Mouse (Mus musculus): ENCODE data around the gene Anapc16. TPM values are rescaled to one million over a fixed set of nuclear protein-coding genes. Genes with fewer than 3 reads are reported as not detected.
"Not testable (repeated sequence)": the region's sequence is repeated elsewhere in the genome, so short reads cannot be mapped to it uniquely, and the experiment has no call there.

Anapc16 gene
- polyA plus RNA-seq, 1 experiment from 2014 or later: 109 TPM

GRCm38 (mm10) chr10:60028181-60028580 is 25.2 kb upstream of the Anapc16 start:
- Histone ChIP-seq H3K9me3 (no peaks in the 10 kb centered on the region), H3K4me3 (no peak overlapping the region), H3K27ac (no peak overlapping the region), H3K4me1 (peaks cover 27% of the 10 kb centered on the region), H3K9ac (no peak overlapping the region), H3K4me2 (no peak overlapping the region), H3K27me3 (no peaks in the 10 kb centered on the region), H3K36me3 (no peaks in the 10 kb centered on the region)
- 57% methylated on average over 7 of the region's 7 CpGs for WGBS
- no peak for ATAC-seq (ENCODE audit: borderline replicate concordance, extremely low read depth, low FRiP score, low TSS enrichment)

GRCm38 (mm10) chr10:60027619-60028084 is 24.7 kb upstream of the Anapc16 start:
- Histone ChIP-seq H3K9me3 (no peaks in the 10 kb centered on the region), H3K4me1 (peaks cover 22% of the 10 kb centered on the region), H3K4me3 (no peak overlapping the region), H3K27me3 (no peaks in the 10 kb centered on the region), H3K9ac (no peak overlapping the region), H3K36me3 (0 out of 2 replicates have a peak, but pooled peaks cover 2% of the 10 kb centered on the region), H3K27ac (no peak overlapping the region), H3K4me2 (no peak overlapping the region)
- 26% methylated on average over 2 of the region's 2 CpGs for WGBS
- no peak for ATAC-seq (ENCODE audit: borderline replicate concordance, extremely low read depth, low FRiP score, low TSS enrichment)

GRCm38 (mm10) chr10:60026759-60027395 is 23.9 kb upstream of the Anapc16 start:
- H3K36me3 ChIP-seq: 0 out of 2 replicates have a peak, but pooled peaks cover 5% of the 10 kb centered on the region
- peaks cover 18% of the 10 kb centered on the region for H3K4me1 ChIP-seq
- H3K4me3 ChIP-seq: no peak overlapping the region
- ATAC-seq (ENCODE audit: borderline replicate concordance, extremely low read depth, low FRiP score, low TSS enrichment): no peak
- H3K27me3 ChIP-seq: no peaks in the 10 kb centered on the region
- H3K4me2 ChIP-seq: no peak overlapping the region
- 47% methylated on average over 13 of the region's 13 CpGs for WGBS
- H3K9ac ChIP-seq: no peak overlapping the region
- H3K9me3 ChIP-seq: no peaks in the 10 kb centered on the region
- 0 out of 2 replicates have a peak overlapping the region, but pooled peaks have one; percentile 5 for H3K27ac ChIP-seq

DNA sequence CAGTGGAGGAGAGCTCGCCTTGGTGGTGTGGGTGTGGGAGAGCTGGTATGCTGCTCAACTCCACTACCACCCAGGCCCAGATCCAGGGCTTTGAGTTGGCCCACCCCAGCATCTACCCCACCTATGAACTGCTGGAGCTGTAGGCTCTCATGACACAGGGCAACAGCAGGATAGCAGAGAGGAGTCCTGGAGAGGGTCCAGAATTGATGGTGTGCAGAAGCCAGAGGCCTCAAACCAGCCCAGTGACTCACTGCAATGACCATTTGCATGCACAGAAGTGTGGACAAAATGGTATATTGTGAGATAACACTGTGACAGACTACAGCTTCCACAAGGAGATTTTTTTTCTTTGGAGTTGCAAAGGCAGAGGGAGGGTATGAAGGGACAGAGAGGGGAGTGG is 20.8 kb upstream of the Anapc16 start:
- H3K9me3 ChIP-seq: no peaks in the 10 kb centered on the region

DNA sequence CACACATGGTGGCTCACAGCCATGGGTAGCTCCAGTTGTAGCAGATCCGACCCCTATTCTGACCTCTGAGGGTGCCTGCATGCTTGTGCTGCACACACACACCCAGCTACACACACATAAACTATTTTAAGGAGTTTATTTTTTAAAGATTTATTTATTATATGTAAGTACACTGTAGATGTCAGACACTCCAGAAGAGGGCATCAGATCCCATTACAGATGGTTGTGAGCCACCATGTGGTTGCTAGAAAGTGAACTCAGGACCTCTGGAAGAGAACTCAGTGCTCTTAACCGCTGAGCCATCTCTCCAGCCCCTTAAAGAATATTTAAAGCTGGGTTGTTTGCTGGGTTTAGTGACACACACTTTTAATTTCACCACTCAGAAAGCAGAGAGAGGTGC is 16.4 kb upstream of the Anapc16 start:
- H3K9ac ChIP-seq: no peak overlapping the region
- H3K4me3 ChIP-seq: no peak overlapping the region
- no peak for ATAC-seq (ENCODE audit: borderline replicate concordance, extremely low read depth, low FRiP score, low TSS enrichment)
- no peaks in the 10 kb centered on the region for H3K9me3 ChIP-seq
- H3K4me2 ChIP-seq: no peak overlapping the region
- no peaks in the 10 kb centered on the region for H3K4me1 ChIP-seq
- WGBS: 63% methylated on average over 2 of the region's 2 CpGs
- 0 out of 2 replicates have a peak, but pooled peaks cover 11% of the 10 kb centered on the region for H3K36me3 ChIP-seq
- H3K27me3 ChIP-seq: no peaks in the 10 kb centered on the region
- H3K27ac ChIP-seq: no peak overlapping the region

More for the DNA sequence above, 20.8 kb upstream of the Anapc16 start:
- Histone ChIP-seq H3K9ac (no peak overlapping the region), H3K27me3 (no peaks in the 10 kb centered on the region), H3K36me3 (0 out of 2 replicates have a peak, but pooled peaks cover 5% of the 10 kb centered on the region), H3K4me3 (no peak overlapping the region), H3K27ac (no peak overlapping the region), H3K4me2 (no peak overlapping the region), H3K4me1 (peaks cover 18% of the 10 kb centered on the region)
- no peak for ATAC-seq (ENCODE audit: borderline replicate concordance, extremely low read depth, low FRiP score, low TSS enrichment)
- WGBS: 72% methylated on average over 1 of the region's 1 CpGs

DNA sequence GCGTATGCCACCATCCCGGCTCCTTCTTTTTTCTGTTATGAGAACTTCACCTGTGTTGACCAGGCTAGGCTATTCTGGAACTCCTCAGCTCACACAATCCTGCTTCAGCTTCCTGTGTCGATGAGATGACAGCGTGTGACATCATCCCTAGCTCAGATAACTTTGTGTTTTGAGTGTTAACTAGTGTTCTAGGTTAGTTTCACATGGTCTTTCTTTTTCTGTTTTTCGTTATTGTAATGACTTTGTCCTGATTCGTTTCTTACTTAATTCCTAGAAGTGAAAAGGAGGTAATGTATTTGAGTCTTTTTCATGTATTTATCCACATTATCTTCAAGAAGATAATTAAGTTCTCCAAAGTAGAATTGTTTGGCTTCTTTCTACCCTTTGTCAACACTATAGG is 13.3 kb upstream of the Anapc16 start:
- H3K27ac ChIP-seq: no peak overlapping the region
- H3K4me1 ChIP-seq: no peaks in the 10 kb centered on the region
- ATAC-seq (ENCODE audit: borderline replicate concordance, extremely low read depth, low FRiP score, low TSS enrichment): no peak
- H3K36me3 ChIP-seq: 0 out of 2 replicates have a peak, but pooled peaks cover 9% of the 10 kb centered on the region
- no peak overlapping the region for H3K4me2 ChIP-seq
- 83% methylated on average over 6 of the region's 6 CpGs for WGBS
- no peak overlapping the region for H3K9ac ChIP-seq
- no peaks in the 10 kb centered on the region for H3K27me3 ChIP-seq
- no peaks in the 10 kb centered on the region for H3K9me3 ChIP-seq
- H3K4me3 ChIP-seq: no peak overlapping the region

DNA sequence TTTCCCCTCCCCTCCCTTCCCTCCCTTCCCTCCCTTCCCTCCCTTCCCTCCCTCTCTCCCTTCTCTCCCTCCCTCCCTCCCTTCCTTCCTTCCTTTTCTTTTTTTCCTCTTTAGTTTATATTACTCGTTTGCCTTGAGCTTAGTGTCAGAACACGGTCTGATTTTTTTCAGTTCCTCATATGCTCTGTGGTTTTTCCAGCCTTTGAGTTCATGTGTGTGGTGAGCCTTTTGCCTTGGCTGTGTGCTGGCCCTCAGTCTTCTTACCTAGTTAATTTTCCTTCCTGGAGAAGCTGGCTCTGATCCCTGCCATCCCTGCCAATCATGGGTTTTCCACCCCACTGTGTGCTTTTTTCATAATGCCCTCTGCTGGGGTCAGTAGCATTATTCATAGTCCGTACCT is 6.2 kb upstream of the Anapc16 start:
- H3K4me1 ChIP-seq: no peaks in the 10 kb centered on the region
- no peak overlapping the region for H3K4me3 ChIP-seq
- 0 out of 2 replicates have a peak, but pooled peaks cover 11% of the 10 kb centered on the region for H3K36me3 ChIP-seq
- WGBS: 56% methylated on average over 3 of the region's 3 CpGs
- no peaks in the 10 kb centered on the region for H3K9me3 ChIP-seq
- no peak overlapping the region for H3K27ac ChIP-seq
- no peak overlapping the region for H3K9ac ChIP-seq
- no peak overlapping the region for H3K4me2 ChIP-seq
- H3K27me3 ChIP-seq: no peaks in the 10 kb centered on the region
- no peak for ATAC-seq (ENCODE audit: borderline replicate concordance, extremely low read depth, low FRiP score, low TSS enrichment)

DNA sequence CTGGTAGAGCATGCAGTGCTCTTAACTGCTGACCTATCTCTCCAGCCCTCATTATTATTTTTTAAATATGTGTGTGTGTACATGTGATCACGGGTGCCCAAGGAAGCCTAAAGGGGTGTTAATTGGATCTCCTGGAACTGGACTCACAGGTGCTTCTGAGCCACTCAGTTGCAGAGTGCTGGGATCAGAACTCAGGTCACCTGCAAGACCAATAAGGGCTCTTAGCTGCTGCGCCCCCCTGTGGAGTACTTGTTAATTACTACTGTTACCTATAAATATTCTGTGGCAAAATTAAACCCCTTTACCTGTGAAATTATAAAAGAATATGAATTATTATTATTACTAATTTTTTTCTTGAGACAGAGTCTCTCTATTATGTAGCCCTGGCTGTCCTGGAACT is 2.3 kb upstream of the Anapc16 start:
- Histone ChIP-seq H3K9ac (no peak overlapping the region), H3K27me3 (no peaks in the 10 kb centered on the region), H3K27ac (no peak overlapping the region), H3K36me3 (peaks cover 15% of the 10 kb centered on the region; the same call in 1 of the 2 replicates), H3K4me1 (peaks cover 16% of the 10 kb centered on the region), H3K4me3 (no peak overlapping the region), H3K4me2 (no peak overlapping the region), H3K9me3 (no peaks in the 10 kb centered on the region)
- no peak for ATAC-seq (ENCODE audit: borderline replicate concordance, extremely low read depth, low FRiP score, low TSS enrichment)
- WGBS: 47% methylated on average over 2 of the region's 2 CpGs

DNA sequence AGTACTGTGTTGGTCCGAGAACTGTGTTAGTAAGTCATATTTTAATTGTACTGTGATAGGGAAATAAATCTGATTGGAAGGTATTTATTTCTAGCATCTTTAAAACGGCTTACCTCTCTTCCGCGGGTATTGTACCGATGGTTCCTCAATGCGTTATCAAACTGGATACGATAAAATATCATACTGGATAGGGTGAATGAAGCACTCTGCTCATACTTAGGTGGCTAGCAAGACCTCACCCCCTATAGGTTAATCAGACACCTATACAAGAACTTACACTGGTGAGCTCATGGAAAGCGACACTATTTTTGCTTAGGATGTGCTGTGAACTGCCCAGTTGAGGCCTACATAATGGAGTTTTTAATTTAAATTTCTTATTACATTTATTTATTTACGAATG is 912 bp upstream of the Anapc16 start:
- WGBS: 68% methylated on average over 9 of the region's 9 CpGs
- Histone ChIP-seq H3K27ac (peak overlapping the region; percentile 99), H3K9ac (peak overlapping the region; percentile 64), H3K9me3 (no peaks in the 10 kb centered on the region), H3K36me3 (peaks cover 12% of the 10 kb centered on the region; the same call in 1 of the 2 replicates), H3K4me3 (peak overlapping the region; percentile 83), H3K4me1 (peaks cover 16% of the 10 kb centered on the region), H3K27me3 (no peaks in the 10 kb centered on the region), H3K4me2 (peak overlapping the region; percentile 74)
- no peak for ATAC-seq (ENCODE audit: borderline replicate concordance, extremely low read depth, low FRiP score, low TSS enrichment)

DNA sequence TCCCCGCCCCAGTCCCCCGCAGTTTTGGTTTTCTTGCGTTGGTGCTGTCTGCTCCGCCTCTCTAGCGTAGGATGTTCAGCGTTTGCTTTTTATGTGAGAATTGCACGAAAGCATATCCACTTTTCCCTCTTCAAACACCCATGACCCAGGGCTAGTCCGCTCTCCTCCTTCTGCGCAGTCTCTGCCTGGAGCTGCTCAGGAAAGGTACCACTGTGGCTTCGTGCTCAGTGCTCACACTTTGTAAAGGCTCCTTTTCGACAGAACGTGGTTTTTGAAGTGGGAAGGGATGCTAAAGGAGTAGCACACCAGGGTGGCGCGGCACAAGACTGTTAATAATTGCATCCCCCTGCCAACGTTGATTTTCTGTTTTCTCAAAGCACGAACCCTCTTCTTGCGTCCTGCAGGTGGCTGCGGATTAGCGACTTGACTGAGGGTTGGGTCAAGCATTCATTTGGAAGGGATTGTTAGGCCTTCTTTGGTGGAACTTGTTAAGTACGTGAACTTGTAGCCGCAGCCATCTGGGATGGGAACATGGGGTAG is 348 bp upstream of the Anapc16 start:
- peak; percentile 1 for ATAC-seq (ENCODE audit: borderline replicate concordance, extremely low read depth, low FRiP score, low TSS enrichment)
- Histone ChIP-seq H3K36me3 (peaks cover 12% of the 10 kb centered on the region; the same call in 1 of the 2 replicates), H3K9ac (peak overlapping the region; percentile 64), H3K4me3 (peak overlapping the region; percentile 83), H3K4me2 (peak overlapping the region; percentile 74), H3K27me3 (no peaks in the 10 kb centered on the region), H3K4me1 (peaks cover 16% of the 10 kb centered on the region), H3K9me3 (no peaks in the 10 kb centered on the region), H3K27ac (peak overlapping the region; percentile 99)
- 1% methylated on average over 21 of the region's 21 CpGs for WGBS

- Histone ChIP-seq H3K27ac (peak overlapping the region; percentile 99), H3K9me3 (no peaks in the 10 kb centered on the region), H3K27me3 (no peaks in the 10 kb centered on the region), H3K4me1 (peaks cover 16% of the 10 kb centered on the region), H3K9ac (peak overlapping the region; percentile 75), H3K4me2 (peak overlapping the region; percentile 74), H3K4me3 (peak overlapping the region; percentile 83), H3K36me3 (peaks cover 12% of the 10 kb centered on the region; the same call in 1 of the 2 replicates)
- ATAC-seq (ENCODE audit: borderline replicate concordance, extremely low read depth, low FRiP score, low TSS enrichment): no peak
- 2% methylated on average over 12 of the region's 12 CpGs for WGBS
These were observed 732 bp downstream of the Anapc16 start for GRCm38 (mm10) chr10:60002203-60002602.

DNA sequence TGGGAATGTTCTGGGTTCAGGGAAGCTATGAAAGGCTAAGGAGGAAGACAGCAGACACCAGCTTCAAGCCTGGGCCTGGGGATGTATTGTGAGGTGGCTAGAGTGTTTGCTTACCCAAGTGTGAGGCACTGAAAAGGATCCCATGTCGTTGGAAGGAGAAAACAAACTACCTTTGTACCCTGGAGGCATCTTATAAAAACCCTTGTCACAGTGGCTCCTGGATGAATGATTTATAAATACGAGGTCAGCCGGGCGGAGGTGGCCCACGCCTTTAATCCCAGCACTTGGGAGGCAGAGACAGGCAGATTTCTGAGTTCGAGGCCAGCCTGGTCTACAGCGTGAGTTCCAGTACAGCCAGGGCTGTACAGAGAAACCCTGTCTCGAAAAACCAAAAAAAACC is 1.3 kb downstream of the Anapc16 start:
- Histone ChIP-seq H3K4me3 (peak overlapping the region; percentile 83), H3K36me3 (peaks cover 12% of the 10 kb centered on the region; the same call in 1 of the 2 replicates), H3K9ac (peak overlapping the region; percentile 75; the same call in 1 of the 2 replicates), H3K4me2 (peak overlapping the region; percentile 74), H3K4me1 (peaks cover 16% of the 10 kb centered on the region)
- H3K27me3 ChIP-seq; H3K9me3 ChIP-seq; H3K27ac ChIP-seq; ATAC-seq (ENCODE audit: borderline replicate concordance, extremely low read depth, low FRiP score, low TSS enrichment): not testable (repeated sequence)
- WGBS: 75% methylated on average over 8 of the region's 8 CpGs
